Mouse (Mus musculus) gonadal fat pad, adult 2 months (tissue): ENCODE results near the gene Ltn1. TPM values are rescaled to one million over a fixed set of nuclear protein-coding genes. Genes with fewer than 3 reads are reported as not detected.

Source experiments
- DNase-seq: peaks from one replicate; pipeline ENCODE4 v3.0.0-alpha.2; 2012; ENCODE audit warnings: low read depth
- polyA plus RNA-seq: library from polyadenylated mRNA; depleted of rRNA; stranded (reverse); fragments of >200 nt; gene quantifications from 2 replicates; pipeline ENCODE4 v1.2.3, GENCODE M21; 2012; rRNA removed

Ltn1 gene
- polyA plus RNA-seq, 1 experiment: 8.5 TPM

DNA sequence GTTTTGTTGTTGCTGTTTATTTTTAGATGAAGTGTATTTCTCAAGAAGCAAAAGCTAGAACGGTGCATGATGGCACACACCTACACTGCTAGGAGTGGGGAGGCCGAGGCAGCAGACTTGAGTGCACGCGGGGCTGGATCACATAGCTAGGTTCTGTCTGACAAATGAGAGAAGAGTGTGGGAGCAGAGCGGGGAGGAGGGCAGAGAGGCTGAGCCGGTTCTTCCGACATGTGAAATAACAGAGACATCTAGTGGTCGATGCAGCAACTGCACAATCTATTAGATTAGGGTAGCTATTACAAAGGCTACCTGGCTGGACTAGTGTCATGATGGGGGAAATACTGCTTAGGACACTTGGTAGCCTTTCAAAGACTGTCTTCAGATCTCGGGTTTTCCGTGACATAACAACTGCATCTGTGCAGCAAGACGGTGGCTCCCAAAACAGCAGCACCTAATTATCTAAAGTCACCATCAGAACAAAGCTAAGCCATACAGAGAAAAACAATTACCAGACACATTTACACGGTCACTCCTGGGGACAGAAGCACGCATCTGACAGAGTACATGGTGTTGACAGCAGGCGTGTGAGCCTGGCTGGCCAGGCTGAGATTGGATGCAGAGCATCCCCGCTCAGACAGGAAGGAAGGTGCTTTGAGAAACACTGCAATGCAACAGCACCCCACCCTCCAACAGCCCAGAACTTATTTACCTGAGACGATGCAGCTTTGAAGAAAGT, 38.4 kb downstream of the Ltn1 start:
- peak; percentile 10 for DNase-seq

DNA sequence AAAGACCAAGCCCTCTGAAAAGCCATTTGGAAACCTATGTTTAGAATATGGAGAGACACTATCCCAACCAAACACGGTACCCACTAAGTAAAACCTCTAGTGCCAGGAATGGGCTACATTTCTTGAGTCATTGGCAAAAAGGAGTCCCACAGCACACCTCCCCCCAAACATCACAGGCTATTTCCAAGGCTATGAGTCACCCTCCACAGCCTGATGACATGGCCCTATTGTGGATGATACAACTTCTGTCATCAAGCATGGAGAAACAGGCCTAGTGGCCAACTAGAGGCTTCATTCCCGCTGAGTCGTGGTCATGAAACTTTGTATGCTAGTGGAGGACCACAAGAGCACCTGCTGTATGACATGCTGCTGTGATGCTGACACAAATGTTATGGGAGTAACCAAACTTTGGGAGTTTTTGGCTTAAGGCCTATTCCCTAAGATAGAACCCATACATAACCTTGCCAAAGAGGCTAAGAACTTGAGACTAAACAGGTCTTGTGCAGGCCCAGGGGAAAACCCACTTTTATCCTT, 44.9 kb downstream of the Ltn1 start:
- no peak for DNase-seq

DNA sequence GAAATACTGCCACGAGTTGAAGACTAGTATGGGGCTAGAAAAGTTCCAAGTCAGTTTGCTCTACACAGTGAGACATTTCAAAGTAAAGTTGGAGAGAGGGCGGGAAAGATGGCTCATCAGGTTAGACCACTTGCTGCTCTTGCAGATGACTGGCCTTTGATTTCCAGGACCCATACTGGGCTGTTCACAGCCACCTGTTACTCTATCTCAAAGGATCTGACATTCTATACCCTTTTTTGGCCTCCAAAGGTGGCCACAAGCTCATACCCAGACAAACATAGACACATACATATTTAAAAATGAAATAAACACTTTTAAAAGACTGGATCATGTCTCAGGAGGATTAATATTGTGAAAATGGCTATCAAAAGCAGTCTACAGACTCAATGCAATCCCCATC, 48.0 kb downstream of the Ltn1 start:
- DNase-seq: no peak

- no peak for DNase-seq
Measured at GRCm38 (mm10) chr16:87382996-87383395, 49.4 kb downstream of the Ltn1 start.

GRCm38 (mm10) chr16:87366445-87366844, 66.0 kb downstream of the Ltn1 start:
- no peak for DNase-seq

GRCm38 (mm10) chr16:87366035-87366434, 66.4 kb downstream of the Ltn1 start:
- no peak for DNase-seq

DNA sequence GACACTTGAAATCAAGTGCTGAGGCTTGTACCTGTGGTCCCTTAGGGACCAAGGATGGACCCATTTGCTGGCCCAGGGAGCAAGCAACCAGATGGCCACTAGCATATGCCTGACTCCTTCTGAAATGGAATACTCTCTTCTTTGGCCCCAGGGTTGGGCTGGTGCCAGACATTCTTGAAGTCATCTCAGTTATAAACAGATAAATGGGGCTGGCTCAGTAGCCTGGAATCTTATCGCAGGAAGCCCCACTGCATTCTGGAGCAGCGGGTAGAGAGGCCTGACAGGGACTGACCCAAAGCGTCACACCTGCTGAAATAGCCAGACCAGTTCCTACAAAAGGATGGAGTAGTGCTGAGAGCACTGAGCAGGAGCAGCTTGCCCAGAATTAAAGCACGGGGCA, 68.2 kb downstream of the Ltn1 start:
- no peak for DNase-seq

- DNase-seq: no peak
Measured at GRCm38 (mm10) chr16:87360096-87360495, 72.3 kb downstream of the Ltn1 start.

GRCm38 (mm10) chr16:87354748-87355147, 77.7 kb downstream of the Ltn1 start:
- no peak for DNase-seq

DNA sequence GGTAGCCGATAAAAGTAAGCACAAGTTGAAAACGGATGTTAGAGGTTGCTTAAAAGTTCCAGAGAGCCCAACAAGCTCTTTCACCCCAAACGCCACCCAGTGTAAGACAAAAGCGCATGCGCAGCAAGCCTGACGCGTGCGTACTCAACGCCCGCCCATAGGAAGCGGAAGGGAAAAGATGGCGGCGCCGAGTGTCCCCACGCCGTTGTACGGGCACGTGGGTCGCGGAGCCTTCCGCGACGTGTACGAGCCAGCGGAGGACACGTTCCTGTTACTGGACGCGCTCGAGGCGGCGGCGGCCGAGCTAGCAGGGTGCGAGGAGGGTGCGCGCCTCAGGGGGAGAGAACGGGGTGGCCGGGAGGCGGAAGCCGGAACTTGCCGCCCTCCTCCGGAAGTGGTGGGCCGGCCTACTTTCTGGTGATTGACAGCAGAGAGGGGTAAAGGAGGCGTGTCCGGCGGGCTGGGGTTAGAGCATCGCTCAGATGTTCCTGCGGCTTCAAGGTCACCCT, 78.3 kb downstream of the Ltn1 start, which contains the start of gene N6amt1:
Gene N6amt1 (plus strand): TSS at position 111 of the 509 bp plus-strand sequence.
- no peak for DNase-seq

- DNase-seq: no peak
Measured at GRCm38 (mm10) chr16:87353605-87354004, 78.8 kb downstream of the Ltn1 start.

- DNase-seq: no peak
Measured at GRCm38 (mm10) chr16:87351386-87352105, 80.9 kb downstream of the Ltn1 start.

DNA sequence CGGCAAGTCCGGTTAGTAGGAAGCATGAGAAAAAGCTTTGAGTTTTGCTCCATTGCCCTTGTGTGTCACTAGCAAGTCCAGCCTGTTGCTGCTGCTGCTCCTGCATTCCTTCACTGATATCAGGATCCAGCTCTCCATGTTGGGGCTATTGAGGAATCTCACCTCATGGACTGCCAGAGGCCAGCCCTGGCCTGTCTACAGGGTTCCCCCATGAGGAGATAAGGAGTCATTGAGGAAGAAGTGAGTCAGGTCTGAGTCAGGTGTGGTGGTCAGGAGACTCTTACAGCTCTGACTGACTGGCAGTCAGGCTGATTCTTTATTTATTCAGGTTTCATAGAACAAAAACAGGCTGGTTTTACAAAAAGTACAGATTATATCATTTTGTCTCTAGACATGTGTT, 84.3 kb downstream of the Ltn1 start:
- DNase-seq: no peak

- no peak for DNase-seq
Measured at GRCm38 (mm10) chr16:87341043-87341572, 91.3 kb downstream of the Ltn1 start.

GRCm38 (mm10) chr16:87334756-87335155, 97.7 kb downstream of the Ltn1 start:
- DNase-seq: no peak

DNA sequence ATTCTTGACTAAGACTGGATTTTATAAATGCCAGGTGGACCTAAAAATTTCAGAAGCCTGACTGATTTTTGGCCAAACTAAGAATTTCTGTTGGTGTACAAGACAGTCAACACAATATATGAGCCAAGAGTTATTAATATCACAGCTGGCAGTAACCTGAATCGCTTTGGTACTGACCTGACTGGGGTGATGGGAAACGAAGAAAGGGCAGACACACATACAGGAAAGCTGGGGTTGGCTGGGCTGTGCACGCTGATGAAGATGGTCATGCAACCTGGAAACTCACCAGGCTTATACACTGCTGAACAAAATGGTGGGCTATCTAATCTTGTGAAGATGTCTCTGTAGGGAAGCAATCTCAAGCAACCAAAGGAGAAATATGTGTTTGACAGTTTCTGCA, 102.4 kb downstream of the Ltn1 start:
- DNase-seq: no peak

Other genes starting within 250 kb of the Ltn1 start
- 14.9 and 15.5 TPM in 2 replicates for gene N6amt1, start 78.4 kb downstream of the Ltn1 start, polyA plus RNA-seq
- 3.6 and 4.3 TPM in 2 replicates for gene Rwdd2b, start 8.0 kb upstream of the Ltn1 start, polyA plus RNA-seq
- 21.5 and 28.8 TPM in 2 replicates for gene Usp16, start 22.1 kb upstream of the Ltn1 start, polyA plus RNA-seq
- 32.0 and 32.1 TPM in 2 replicates for gene Cct8, start 63.3 kb upstream of the Ltn1 start, polyA plus RNA-seq
- gene Map3k7cl, start 120.7 kb upstream of the Ltn1 start, polyA plus RNA-seq: 5.4 and 5.5 TPM in 2 replicates